Mouse (Mus musculus) liver, postnatal 0 days (tissue): Measurements from ENCODE around the gene Rbm47. TPM values are rescaled to one million over a fixed set of nuclear protein-coding genes. Genes with fewer than 3 reads are reported as not detected.

ENCODE experiments used
- ATAC-seq: fragments of 200-750 bp; cut with Nextera tagmentation; 2 replicates; pipeline ENCODE4 v1.8.0; 2017; ENCODE audit warnings: mild to moderate bottlenecking, moderate library complexity
- DNase-seq: peaks from one replicate; pipeline ENCODE4 v3.0.0-alpha.2; 2016
- H3K27ac ChIP-seq: fragments of 300-500 bp; sonication (generic); 2 replicates; pipeline ENCODE4 v1.5.1; 2014; ENCODE audit warnings: antibody characterized with exemption, moderate library complexity, mild to moderate bottlenecking, low read depth
- H3K27me3 ChIP-seq: fragments of 300-500 bp; sonication (generic); 2 replicates; pipeline ENCODE4 v1.6.1; 2014; ENCODE audit warnings: low read length, control low read depth, mixed read lengths; ENCODE audit not compliant: insufficient read depth
- H3K36me3 ChIP-seq: fragments of 300-500 bp; sonication (generic); replicated peaks from 2 replicates; pipeline ENCODE4 v1.6.1; 2014; ENCODE audit warnings: mild to moderate bottlenecking, control low read depth, low read length, moderate library complexity, mixed read lengths; ENCODE audit not compliant: insufficient read depth
- H3K4me1 ChIP-seq: fragments of 300-500 bp; sonication (generic); 2 replicates; pipeline ENCODE4 v1.6.1; 2014; ENCODE audit warnings: antibody characterized with exemption, mild to moderate bottlenecking, control low read depth; ENCODE audit not compliant: insufficient read depth
- H3K4me2 ChIP-seq: fragments of 300-500 bp; sonication (generic); 2 replicates; pipeline ENCODE4 v1.6.1; 2014; ENCODE audit warnings: low read depth, mild to moderate bottlenecking, low read length, moderate library complexity, mixed read lengths
- H3K4me3 ChIP-seq: fragments of 300-500 bp; sonication (generic); 2 replicates; pipeline ENCODE4 v1.5.1; 2014; ENCODE audit warnings: low read depth, low read length
- H3K9ac ChIP-seq: fragments of 300-500 bp; sonication (generic); replicated peaks from 2 replicates; pipeline ENCODE4 v1.6.1; 2014; ENCODE audit warnings: mild to moderate bottlenecking, moderate library complexity
- H3K9me3 ChIP-seq: fragments of 300-500 bp; sonication (generic); 2 replicates; pipeline ENCODE4 v1.6.1; 2016; ENCODE audit warnings: mild to moderate bottlenecking, control low read depth, low read length, mixed read lengths
- CTCF ChIP-seq: sonication (generic); IDR thresholded peaks from 2 replicates; pipeline ENCODE4 v1.5.1; 2016; ENCODE audit warnings: antibody characterized with exemption, low read depth
- EP300 ChIP-seq: IDR thresholded peaks from 2 replicates; pipeline ENCODE4 v1.6.1; 2016; ENCODE audit warnings: antibody characterized with exemption, low read depth, mild to moderate bottlenecking
- WGBS: fragments of 180-500 bp; shearing (Covaris S2); extraction: QIAGEN DNeasy Blood & Tissue Kit; methylation state at CpG from one replicate; pipeline ENCODE4 v1.1.7; 2014; ENCODE audit not compliant: insufficient replicate concordance; 5-methylcytosine and 5-hydroxymethylcytosine counted together
- polyA plus RNA-seq: library from polyadenylated mRNA; unstranded; fragments of >200 nt; fragmentation: Nextera tagmentation; extraction: Ambion mirVana; gene quantifications from 2 replicates; pipeline ENCODE4 v1.2.1, GENCODE M21; 2015

Rbm47 gene
- polyA plus RNA-seq, 1 experiment from 2014 or later, result 22.8 TPM

DNA sequence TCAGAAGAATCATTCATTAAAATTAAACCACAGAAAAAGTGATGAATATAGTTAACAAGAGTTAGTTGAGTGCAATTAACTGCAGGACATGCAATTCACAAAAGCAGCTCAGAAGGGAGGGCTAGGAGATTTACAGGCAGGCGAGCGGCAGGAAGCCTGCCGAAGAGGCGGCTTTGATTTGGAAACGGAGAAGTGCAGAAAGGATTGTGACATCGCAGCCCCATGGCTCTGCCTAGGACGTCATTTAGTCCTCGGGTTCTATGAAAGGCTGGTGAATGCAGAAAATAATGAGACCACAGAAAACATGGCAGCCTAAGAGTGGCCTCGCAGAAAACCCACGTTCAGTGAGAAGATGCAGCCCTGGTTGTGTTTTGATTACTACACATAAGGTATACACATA is 34.3 kb downstream of the Rbm47 start:
- H3K27ac ChIP-seq, result peak overlapping the region; percentile 80
- TF ChIP-seq EP300 (no peak), CTCF (no peak)

DNA sequence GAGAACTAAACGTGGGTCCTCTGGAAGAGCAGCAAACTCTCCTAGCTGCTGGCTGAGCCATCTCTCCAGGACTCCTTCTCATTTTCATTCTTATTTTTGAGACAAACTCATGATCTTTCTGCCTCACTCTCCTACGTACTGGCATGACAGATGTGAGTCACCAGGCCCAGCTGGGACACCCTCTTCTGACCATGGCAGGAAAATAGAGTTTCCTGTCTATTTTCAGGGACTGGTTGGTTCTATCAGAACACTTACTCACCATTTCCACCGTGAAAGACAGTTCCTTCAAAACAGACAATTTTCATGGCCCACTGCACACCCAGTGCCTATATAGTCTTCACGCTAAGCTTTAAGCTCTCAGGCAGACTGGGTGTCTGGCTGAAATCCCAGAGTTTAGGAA is 35.7 kb downstream of the Rbm47 start:
- WGBS, result 43% methylated on average over 4 of the region's 4 CpGs
- H3K27ac ChIP-seq, result peak overlapping the region; percentile 31; the same call in 1 of the 2 replicates
- H3K36me3 ChIP-seq, result no peaks in the 10 kb centered on the region
- H3K4me1 ChIP-seq, result peaks cover 39% of the 10 kb centered on the region
- H3K27me3 ChIP-seq, result no peaks in the 10 kb centered on the region
- no peak overlapping the region for H3K4me3 ChIP-seq
- H3K4me2 ChIP-seq, result no peak overlapping the region
- no peak overlapping the region for H3K9ac ChIP-seq
- DNase-seq (no peak), ATAC-seq (no peak)
- no peak for TF ChIP-seq EP300
- TF ChIP-seq CTCF, result no peak
- H3K9me3 ChIP-seq, result no peaks in the 10 kb centered on the region

More for the DNA sequence above, 34.3 kb downstream of the Rbm47 start:
- 0 out of 2 replicates have a peak, but pooled peaks have one; percentile 29 for ATAC-seq
- peak; percentile 49 for DNase-seq
- H3K36me3 ChIP-seq, result no peaks in the 10 kb centered on the region
- H3K27me3 ChIP-seq, result no peaks in the 10 kb centered on the region
- H3K4me1 ChIP-seq, result peaks cover 39% of the 10 kb centered on the region
- H3K4me2 ChIP-seq, result peak overlapping the region; percentile 49
- WGBS, result 21% methylated on average over 10 of the region's 10 CpGs
- H3K4me3 ChIP-seq, result no peak overlapping the region
- H3K9me3 ChIP-seq, result no peaks in the 10 kb centered on the region
- no peak overlapping the region for H3K9ac ChIP-seq

DNA sequence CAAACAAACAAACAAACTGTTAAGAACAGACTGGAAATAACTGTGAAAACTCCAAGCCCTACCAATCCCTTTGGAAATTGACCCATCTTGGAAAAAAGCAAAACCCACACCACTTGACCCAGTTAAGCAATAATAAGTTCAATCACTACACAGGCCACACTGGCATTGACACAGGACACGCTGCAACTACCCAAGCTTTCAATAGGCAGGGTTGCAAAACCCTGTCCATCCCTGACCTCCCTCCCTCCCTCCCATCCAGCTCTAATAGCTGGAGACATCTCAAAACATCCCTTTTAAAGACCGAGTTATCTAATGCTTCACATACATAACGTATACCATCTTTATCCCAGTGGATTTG is 37.1 kb downstream of the Rbm47 start:
- peaks cover 33% of the 10 kb centered on the region for H3K4me1 ChIP-seq
- H3K9ac ChIP-seq, result no peak overlapping the region
- H3K27ac ChIP-seq, result peak overlapping the region; percentile 52
- H3K27me3 ChIP-seq, result no peaks in the 10 kb centered on the region
- no peak overlapping the region for H3K4me2 ChIP-seq
- peak; percentile 87 for ATAC-seq
- TF ChIP-seq EP300, result peak; percentile 31; the same call in 1 of the 2 replicates
- TF ChIP-seq CTCF, result no peak
- WGBS, result 57% methylated on average over 3 of the region's 3 CpGs
- no peaks in the 10 kb centered on the region for H3K9me3 ChIP-seq
- no peak overlapping the region for H3K4me3 ChIP-seq
- no peak for DNase-seq
- no peaks in the 10 kb centered on the region for H3K36me3 ChIP-seq

DNA sequence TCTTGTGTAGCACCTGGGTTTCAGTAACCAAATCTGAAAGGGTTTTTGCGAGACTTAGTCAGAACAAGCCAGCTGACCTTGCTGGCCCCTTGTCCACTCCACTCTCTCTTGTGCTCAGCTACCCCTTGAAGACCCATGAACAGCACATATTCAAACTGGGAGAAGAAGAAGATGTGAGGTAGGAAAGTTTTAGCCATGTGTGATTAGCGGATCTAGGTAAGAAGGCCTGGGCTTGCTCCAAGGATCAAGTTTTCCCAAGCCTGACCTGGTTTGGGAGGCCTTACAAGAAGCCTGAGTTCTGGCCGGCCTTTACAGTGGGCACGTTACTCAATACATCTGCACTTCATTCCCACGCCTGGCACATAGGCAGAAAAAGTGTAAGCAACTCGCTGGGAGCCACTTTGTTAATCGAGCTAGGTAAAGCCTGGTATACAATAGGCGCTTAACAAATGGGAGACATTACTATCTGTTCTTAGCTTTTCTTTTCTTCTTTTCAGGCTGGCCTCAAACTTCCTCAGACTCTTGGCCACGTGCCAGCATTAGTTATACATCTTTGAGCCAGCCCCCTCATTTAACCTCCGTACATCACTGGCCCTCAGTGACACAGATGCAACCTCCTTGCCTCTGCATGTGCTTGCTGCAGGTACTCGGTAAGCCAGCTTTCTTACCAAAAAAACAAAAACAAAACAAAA is 37.6 kb downstream of the Rbm47 start:
- no peaks in the 10 kb centered on the region for H3K9me3 ChIP-seq

DNA sequence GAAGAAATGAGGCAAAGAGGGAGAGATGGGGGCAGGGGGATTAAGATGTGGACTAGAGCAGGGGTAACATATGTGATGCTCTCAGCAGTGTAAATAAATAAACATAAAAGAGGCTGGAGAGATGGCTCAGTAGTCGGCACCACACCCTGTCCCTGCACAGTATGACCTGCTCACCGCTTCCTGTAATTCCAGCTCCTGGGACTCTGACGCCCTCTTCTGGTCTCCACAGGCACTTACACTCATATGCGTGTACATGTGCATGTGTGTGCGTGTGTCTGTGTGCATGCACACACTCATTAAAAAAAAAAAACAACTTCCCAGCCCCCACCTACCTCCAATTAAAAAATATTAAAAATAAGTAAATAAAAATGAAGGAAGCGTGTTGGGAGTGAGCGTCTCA is 38.3 kb downstream of the Rbm47 start:
- Histone ChIP-seq H3K4me2 (no peak overlapping the region), H3K9ac (no peak overlapping the region), H3K4me1 (peaks cover 23% of the 10 kb centered on the region), H3K27ac (peak overlapping the region; percentile 52; the same call in 1 of the 2 replicates), H3K36me3 (0 out of 2 replicates have a peak, but pooled peaks cover 4% of the 10 kb centered on the region), H3K9me3 (no peaks in the 10 kb centered on the region), H3K27me3 (no peaks in the 10 kb centered on the region), H3K4me3 (no peak overlapping the region)
- TF ChIP-seq EP300, result no peak
- peak; percentile 46 for TF ChIP-seq CTCF
- ATAC-seq, result no peak
- DNase-seq, result no peak
- WGBS, result 88% methylated on average over 7 of the region's 7 CpGs

More for the DNA sequence above, 37.6 kb downstream of the Rbm47 start:
- DNase-seq, result no peak
- Histone ChIP-seq H3K36me3 (0 out of 2 replicates have a peak, but pooled peaks cover 4% of the 10 kb centered on the region), H3K27ac (peak overlapping the region; percentile 52), H3K9ac (no peak overlapping the region), H3K4me1 (peaks cover 30% of the 10 kb centered on the region), H3K4me2 (no peak overlapping the region), H3K4me3 (no peak overlapping the region), H3K27me3 (no peaks in the 10 kb centered on the region)
- peak; percentile 4; the same call in 1 of the 2 replicates for ATAC-seq
- WGBS, result 65% methylated on average over 11 of the region's 11 CpGs
- no peak for TF ChIP-seq EP300
- no peak for TF ChIP-seq CTCF

DNA sequence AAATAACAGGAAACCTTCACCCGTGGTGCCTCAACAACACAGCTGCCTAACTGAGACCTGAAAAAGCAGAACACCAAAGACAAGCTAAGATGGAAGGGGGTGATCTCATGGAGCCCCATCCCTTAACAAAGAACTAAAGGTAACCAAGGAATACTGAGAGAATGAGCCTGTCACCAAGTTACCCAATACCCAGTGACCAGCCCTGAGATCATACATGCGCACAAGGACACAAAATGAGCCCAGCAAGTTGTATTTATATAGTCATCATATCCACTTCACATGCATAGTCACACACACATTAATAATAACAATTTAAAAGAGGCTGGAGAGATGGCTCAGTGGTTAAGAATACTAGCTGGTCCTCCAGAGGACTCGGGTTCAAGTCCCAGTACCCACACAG is 44.0 kb downstream of the Rbm47 start:
- TF ChIP-seq CTCF (no peak), EP300 (no peak)
- H3K9ac ChIP-seq, result no peak overlapping the region
- H3K4me1 ChIP-seq, result peaks cover 7% of the 10 kb centered on the region; the same call in 1 of the 2 replicates
- no peaks in the 10 kb centered on the region for H3K9me3 ChIP-seq
- WGBS, result 63% methylated on average over 3 of the region's 3 CpGs
- H3K4me2 ChIP-seq, result no peak overlapping the region
- no peak overlapping the region for H3K4me3 ChIP-seq
- H3K36me3 ChIP-seq, result 0 out of 2 replicates have a peak, but pooled peaks cover 4% of the 10 kb centered on the region
- H3K27me3 ChIP-seq, result no peaks in the 10 kb centered on the region
- DNase-seq (no peak), ATAC-seq (no peak)
- H3K27ac ChIP-seq, result no peak overlapping the region
